Mouse (Mus musculus) left cerebral cortex, adult 2 months (tissue): ENCODE results near the gene 1700029F12Rik. TPM values are rescaled to one million over a fixed set of nuclear protein-coding genes. Genes with fewer than 3 reads are reported as not detected.

Experiments
- DNase-seq, 2 experiments: peaks; one replicate each; pipeline ENCODE4 v3.0.0; 2021 to 2022; ENCODE audit warnings: low spot score in 2 of 2, mixed read lengths in 1 of 2; ENCODE audit errors: extremely low spot score in 1 of 2
- H3K27ac ChIP-seq: fragments of 200-600 bp; 2 replicates; pipeline ENCODE4 v1.8.1; 2022
- H3K4me3 ChIP-seq: fragments of 200-600 bp; 2 replicates; pipeline ENCODE4 v1.8.1; 2022
- CTCF ChIP-seq: fragments of 200-600 bp; IDR thresholded peaks from 2 replicates; pipeline ENCODE4 v1.8.1; 2022; ENCODE audit warnings: antibody characterized with exemption, mild to moderate bottlenecking, moderate library complexity
- intact Hi-C: fragments of 180-260 bp; cut with DNase I; formaldehyde crosslinking; loops from one replicate; pipeline ENCODE4 v1.15.1; 2025
- total RNA-seq, 2 experiments: library from RNA; stranded (reverse); gene quantifications; 2 replicates each; pipeline ENCODE4 v1.2.3; 2021

1700029F12Rik gene
- total RNA-seq, 2 experiments from 2014 or later, result not detected

- DNase-seq, result no peak
- H3K4me3 ChIP-seq, result no peak overlapping the region
- intact Hi-C loops, result no loop called here
- no peak overlapping the region for H3K27ac ChIP-seq
- no peak for TF ChIP-seq CTCF
Measured at GRCm38 (mm10) chr13:96985599-96986275, 48.4 kb downstream of the 1700029F12Rik start.

GRCm38 (mm10) chr13:96984688-96985087, 49.5 kb downstream of the 1700029F12Rik start:
- DNase-seq, result no peak
- no peak overlapping the region for H3K27ac ChIP-seq
- intact Hi-C loops, result no loop called here
- TF ChIP-seq CTCF, result no peak
- no peak overlapping the region for H3K4me3 ChIP-seq

- H3K4me3 ChIP-seq, result no peak overlapping the region
- DNase-seq, result no peak
- H3K27ac ChIP-seq, result no peak overlapping the region
- intact Hi-C loops, result no loop called here
- no peak for TF ChIP-seq CTCF
Measured at GRCm38 (mm10) chr13:96983251-96984126, 50.7 kb downstream of the 1700029F12Rik start.

- no peak for TF ChIP-seq CTCF
- no peak for DNase-seq
- intact Hi-C loops, result no loop called here
- Histone ChIP-seq H3K4me3 (no peak overlapping the region), H3K27ac (no peak overlapping the region)
Measured at GRCm38 (mm10) chr13:96980561-96980960, 53.6 kb downstream of the 1700029F12Rik start.

- TF ChIP-seq CTCF, result no peak
- intact Hi-C loops, result no loop called here
- H3K4me3 ChIP-seq, result no peak overlapping the region
- no peak for DNase-seq
- no peak overlapping the region for H3K27ac ChIP-seq
Measured at GRCm38 (mm10) chr13:96976986-96977595, 57.1 kb downstream of the 1700029F12Rik start.

GRCm38 (mm10) chr13:96973318-96973717, 60.8 kb downstream of the 1700029F12Rik start:
- TF ChIP-seq CTCF, result no peak
- no peak for DNase-seq

More at GRCm38 (mm10) chr13:96973318-96973717, 60.8 kb downstream of the 1700029F12Rik start:
- no peak overlapping the region for H3K4me3 ChIP-seq
- H3K27ac ChIP-seq, result no peak overlapping the region
- intact Hi-C loops, result no loop called here

Other genes with a start within 250 kb of the 1700029F12Rik start
- 10 to 100 TPM in 1 of 2 experiments, 1 to 10 TPM in 1; 9.9 to 15.1 TPM for gene Gcnt4, start 109.7 kb downstream of the 1700029F12Rik start, total RNA-seq
- 10 to 100 TPM; 46.2 to 48.1 TPM for gene Fam169a, start 32.9 kb upstream of the 1700029F12Rik start, total RNA-seq
- 1 to 10 TPM in 1 of 2 experiments, under 1 TPM in 1; 0.36 to 3.0 TPM for gene Gm6169, start 64.9 kb upstream of the 1700029F12Rik start, total RNA-seq
- 10 to 100 TPM; 26.9 to 28.3 TPM for gene Gfm2, start 103.6 kb upstream of the 1700029F12Rik start, total RNA-seq
- 10 to 100 TPM; 36.8 to 37.1 TPM for gene Nsa2, start 103.6 kb upstream of the 1700029F12Rik start, total RNA-seq
- 100 to 1,000 TPM; 102 to 103 TPM for gene Hexb, start 164.0 kb upstream of the 1700029F12Rik start, total RNA-seq
- gene Enc1, start 206.7 kb upstream of the 1700029F12Rik start, total RNA-seq, result 100 to 1,000 TPM; 653 to 683 TPM